In the genomic region with DNA sequence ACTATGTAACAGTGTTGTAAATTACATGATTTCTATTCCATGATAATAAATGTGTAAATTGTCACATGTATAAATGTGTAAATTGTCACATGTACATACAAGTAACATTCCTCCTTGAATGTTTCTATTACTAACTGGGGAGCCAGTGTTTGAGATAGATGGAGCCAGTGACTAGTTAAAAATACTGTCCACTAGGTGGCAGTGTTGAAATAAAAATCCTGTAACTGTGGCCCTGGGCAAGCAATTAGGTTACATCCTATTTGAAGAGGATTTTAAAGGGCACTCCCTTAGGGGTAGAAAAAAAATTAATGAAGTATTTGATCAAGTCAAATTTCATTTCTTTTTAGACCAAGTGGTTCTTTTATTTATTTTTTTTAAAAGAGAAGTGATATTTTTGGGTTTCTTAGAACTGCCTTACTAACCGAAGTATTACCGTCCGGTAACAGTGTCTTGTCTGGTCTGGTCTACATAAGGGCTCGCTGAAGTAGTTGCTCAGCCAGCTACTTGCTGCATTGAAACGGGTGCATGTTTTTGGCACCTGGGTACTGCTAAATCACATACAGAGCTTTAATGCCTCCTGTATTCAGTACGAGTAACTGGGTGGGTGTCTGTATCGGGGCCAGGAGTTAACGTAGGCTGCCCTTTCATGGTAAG, we compare ENCODE assay signal across 8 mouse cellular contexts. TPM values are rescaled to one million over a fixed set of nuclear protein-coding genes. Genes with fewer than 3 reads are reported as not detected.
DNase-seq lines count a peak whose midpoint lies in the region; ATAC-seq and TF ChIP-seq lines count a peak whose summit lies in the region.

No protein-coding gene starts in this region.

- no peaks in the 10 kb centered on the region for H3K9me3 ChIP-seq in forebrain, postnatal 0 days (ENCODE audit: low read length)

- no peak overlapping the region for H3K9ac ChIP-seq in forebrain, postnatal 0 days

- H3K27me3 ChIP-seq in forebrain, postnatal 0 days (ENCODE audit: insufficient read depth, low read length), result no peaks in the 10 kb centered on the region

- TF ChIP-seq CTCF in gastrocnemius, adult 2 months (IDR thresholded peaks at IDR 0.05), result peak; percentile 67
- peak; percentile 75 for TF ChIP-seq CTCF in forebrain, postnatal 0 days (IDR thresholded peaks at IDR 0.05; ENCODE audit: low read depth)

- peaks cover 4% of the 10 kb centered on the region; the same call in 1 of the 2 replicates for H3K36me3 ChIP-seq in forebrain, postnatal 0 days (ENCODE audit: insufficient read depth)

- no peak overlapping the region for H3K4me3 ChIP-seq in gastrocnemius, adult 2 months
- H3K4me3 ChIP-seq in forebrain, postnatal 0 days (ENCODE audit: low read depth, low read length), result no peak overlapping the region

- no peaks in the 10 kb centered on the region for H3K4me1 ChIP-seq in forebrain, postnatal 0 days (ENCODE audit: insufficient read depth)

- intact Hi-C loops in gastrocnemius, adult 2 months (cut with DNase I), result no loop called here

- no peak overlapping the region for H3K27ac ChIP-seq in gastrocnemius, adult 2 months
- H3K27ac ChIP-seq in forebrain, postnatal 0 days (ENCODE audit: low read depth, low read length), result no peak overlapping the region

- DNase-seq in gastrocnemius, adult 2 months, result no peak
- no peak for DNase-seq in gastrocnemius, postnatal 10 days
- peak; percentile 31 for DNase-seq in thymus, postnatal 0 days (ENCODE audit: low spot score)
- no peak for DNase-seq in thymus, postnatal 36 days
- DNase-seq in forebrain, postnatal 0 days, result peak; percentile 70
- DNase-seq in mesoderm, embryonic 11.5 days (ENCODE audit: low read depth, low spot score), result peak; percentile 61
- no peak for DNase-seq in urinary bladder, postnatal 4 days (ENCODE audit: low spot score in 2 of 2)
- DNase-seq in testis, postnatal 10 days (ENCODE audit: low spot score), result no peak

- ATAC-seq in forebrain, postnatal 0 days, result peak; percentile 80

- H3K4me2 ChIP-seq in forebrain, postnatal 0 days (ENCODE audit: low read depth), result no peak overlapping the region

- 90% methylated on average over 8 of the region's 8 CpGs for WGBS in forebrain, postnatal 0 days

RNA-seq across cellular contexts. Expression of a gene that starts 41.6 kb away (rescaled TPM):
- total RNA-seq in gastrocnemius, adult 2 months (2021), result 1 to 10 TPM; 7.3 to 8.0 TPM
- 1 to 10 TPM; 6.8 to 7.5 TPM for total RNA-seq in gastrocnemius, postnatal 10 days (2021)
- polyA plus RNA-seq in thymus, postnatal 0 days (2015; fragmentation: Nextera tagmentation; extraction: Ambion mirVana), result 3.9 and 4.4 TPM in 2 replicates
- 9.7 and 12.2 TPM in 2 replicates for total RNA-seq in forebrain, postnatal 0 days (2014; rRNA removed)
- polyA plus RNA-seq in forebrain, postnatal 0 days (2015; fragmentation: Nextera tagmentation; extraction: Ambion mirVana), result 8.8 and 14.4 TPM in 2 replicates

Comparison
In these comparisons a context has a peak if more than half of its experiments do, and no peak if none do; other contexts are left out.
1. DNase-seq: peak in thymus, postnatal 0 days (single experiment), forebrain, postnatal 0 days (single experiment) and mesoderm, embryonic 11.5 days (single experiment); none in gastrocnemius, adult 2 months (single experiment), gastrocnemius, postnatal 10 days (single experiment), thymus, postnatal 36 days (0 of 2), urinary bladder, postnatal 4 days (0 of 2) and testis, postnatal 10 days (single experiment).